Mouse (Mus musculus): ENCODE data around the gene Luzp2. TPM values are rescaled to one million over a fixed set of nuclear protein-coding genes. Genes with fewer than 3 reads are reported as not detected.
"Not testable (repeated sequence)": the region's sequence is repeated elsewhere in the genome, so short reads cannot be mapped to it uniquely, and the experiment has no call there.

Gene Luzp2
- polyA plus RNA-seq, 1 experiment from 2014 or later, result 60.2 TPM

- no peak overlapping the region for H3K4me2 ChIP-seq (ENCODE audit: low read length)
- no peak overlapping the region for H3K4me3 ChIP-seq (replicated peaks; ENCODE audit: low read depth, low read length)
- H3K9me3 ChIP-seq (ENCODE audit: control insufficient read depth, low read length), result no peaks in the 10 kb centered on the region
- H3K27ac ChIP-seq (replicated peaks; ENCODE audit: low read depth, low read length), result no peak overlapping the region
- H3K27me3 ChIP-seq (ENCODE audit: control insufficient read depth, insufficient read depth, low read length), result no peaks in the 10 kb centered on the region
- WGBS, result 84% methylated on average over 2 of the region's 2 CpGs
- DNase-seq (peak; percentile 36), ATAC-seq (ENCODE audit: low FRiP score, low TSS enrichment) (no peak)
- no peak overlapping the region for H3K9ac ChIP-seq (replicated peaks; ENCODE audit: low read length)
- no peaks in the 10 kb centered on the region for H3K36me3 ChIP-seq (ENCODE audit: control insufficient read depth, insufficient read depth, low read length)
- H3K4me1 ChIP-seq (ENCODE audit: control insufficient read depth, insufficient read depth, low read length), result no peaks in the 10 kb centered on the region
Observed at GRCm38 (mm10) chr7:54956759-54957158, 121.5 kb downstream of the Luzp2 start.

GRCm38 (mm10) chr7:54962678-54963077 is 127.4 kb downstream of the Luzp2 start:
- no peaks in the 10 kb centered on the region for H3K27me3 ChIP-seq (ENCODE audit: control insufficient read depth, insufficient read depth, low read length)
- no peaks in the 10 kb centered on the region for H3K36me3 ChIP-seq (ENCODE audit: control insufficient read depth, insufficient read depth, low read length)
- 74% methylated on average over 4 of the region's 4 CpGs for WGBS
- H3K4me3 ChIP-seq (replicated peaks; ENCODE audit: low read depth, low read length), result no peak overlapping the region
- H3K9me3 ChIP-seq (ENCODE audit: control insufficient read depth, low read length), result no peaks in the 10 kb centered on the region
- DNase-seq (peak; percentile 5), ATAC-seq (ENCODE audit: low FRiP score, low TSS enrichment) (no peak)
- no peak overlapping the region for H3K4me2 ChIP-seq (ENCODE audit: low read length)
- H3K27ac ChIP-seq (replicated peaks; ENCODE audit: low read depth, low read length), result no peak overlapping the region
- H3K9ac ChIP-seq (replicated peaks; ENCODE audit: low read length), result no peak overlapping the region
- no peaks in the 10 kb centered on the region for H3K4me1 ChIP-seq (ENCODE audit: control insufficient read depth, insufficient read depth, low read length)

GRCm38 (mm10) chr7:54977372-54977771 is 142.1 kb downstream of the Luzp2 start:
- Histone ChIP-seq H3K36me3 (ENCODE audit: control insufficient read depth, insufficient read depth, low read length) (no peaks in the 10 kb centered on the region), H3K4me3 (replicated peaks; ENCODE audit: low read depth, low read length) (no peak overlapping the region)
- peak; percentile 58; the same call in 1 of the 2 replicates for ATAC-seq (ENCODE audit: low FRiP score, low TSS enrichment)

DNA sequence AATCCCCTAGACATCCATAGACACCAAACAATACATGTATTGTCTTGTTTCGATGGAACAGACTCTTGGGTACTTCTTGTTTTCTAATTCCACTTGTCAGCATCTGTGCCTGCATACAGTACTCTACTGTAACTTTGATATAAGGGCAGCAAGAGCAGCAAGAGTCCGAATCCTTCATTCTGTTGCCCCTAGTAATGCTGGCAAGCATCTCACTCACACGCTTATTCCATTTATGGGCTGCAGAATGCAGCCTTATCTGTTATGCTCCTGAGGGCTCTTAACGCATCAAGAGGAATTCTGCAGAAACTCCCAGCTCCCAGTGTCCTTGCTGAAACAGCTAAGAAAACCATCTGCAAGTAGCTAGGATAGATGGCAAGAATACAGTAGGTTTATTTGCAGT is 145.3 kb downstream of the Luzp2 start:
- no peak for ATAC-seq (ENCODE audit: low FRiP score, low TSS enrichment)
- no peak for DNase-seq
- Histone ChIP-seq H3K36me3 (ENCODE audit: control insufficient read depth, insufficient read depth, low read length) (no peaks in the 10 kb centered on the region), H3K9me3 (ENCODE audit: control insufficient read depth, low read length) (no peaks in the 10 kb centered on the region), H3K27ac (replicated peaks; ENCODE audit: low read depth, low read length) (no peak overlapping the region), H3K4me2 (ENCODE audit: low read length) (no peak overlapping the region), H3K9ac (replicated peaks; ENCODE audit: low read length) (no peak overlapping the region), H3K4me3 (replicated peaks; ENCODE audit: low read depth, low read length) (no peak overlapping the region), H3K4me1 (ENCODE audit: control insufficient read depth, insufficient read depth, low read length) (no peaks in the 10 kb centered on the region), H3K27me3 (ENCODE audit: control insufficient read depth, insufficient read depth, low read length) (no peaks in the 10 kb centered on the region)
- 60% methylated on average over 4 of the region's 4 CpGs for WGBS

More at GRCm38 (mm10) chr7:54977372-54977771, 142.1 kb downstream of the Luzp2 start:
- no peaks in the 10 kb centered on the region for H3K27me3 ChIP-seq (ENCODE audit: control insufficient read depth, insufficient read depth, low read length)
- H3K4me1 ChIP-seq (ENCODE audit: control insufficient read depth, insufficient read depth, low read length), result no peaks in the 10 kb centered on the region
- peak; percentile 32 for DNase-seq
- H3K4me2 ChIP-seq (ENCODE audit: low read length), result no peak overlapping the region
- H3K27ac ChIP-seq (replicated peaks; ENCODE audit: low read depth, low read length), result no peak overlapping the region
- H3K9me3 ChIP-seq (ENCODE audit: control insufficient read depth, low read length), result no peaks in the 10 kb centered on the region
- no peak overlapping the region for H3K9ac ChIP-seq (replicated peaks; ENCODE audit: low read length)

- Histone ChIP-seq H3K4me2 (ENCODE audit: low read length) (no peak overlapping the region), H3K9ac (replicated peaks; ENCODE audit: low read length) (no peak overlapping the region), H3K27ac (replicated peaks; ENCODE audit: low read depth, low read length) (no peak overlapping the region), H3K4me1 (ENCODE audit: control insufficient read depth, insufficient read depth, low read length) (no peaks in the 10 kb centered on the region), H3K36me3 (ENCODE audit: control insufficient read depth, insufficient read depth, low read length) (no peaks in the 10 kb centered on the region), H3K27me3 (ENCODE audit: control insufficient read depth, insufficient read depth, low read length) (no peaks in the 10 kb centered on the region), H3K9me3 (ENCODE audit: control insufficient read depth, low read length) (no peaks in the 10 kb centered on the region), H3K4me3 (replicated peaks; ENCODE audit: low read depth, low read length) (no peak overlapping the region)
- DNase-seq, result peak; percentile 60
- 60% methylated on average over 2 of the region's 2 CpGs for WGBS
- no peak for ATAC-seq (ENCODE audit: low FRiP score, low TSS enrichment)
Observed at GRCm38 (mm10) chr7:55000397-55000796, 165.1 kb downstream of the Luzp2 start.

DNA sequence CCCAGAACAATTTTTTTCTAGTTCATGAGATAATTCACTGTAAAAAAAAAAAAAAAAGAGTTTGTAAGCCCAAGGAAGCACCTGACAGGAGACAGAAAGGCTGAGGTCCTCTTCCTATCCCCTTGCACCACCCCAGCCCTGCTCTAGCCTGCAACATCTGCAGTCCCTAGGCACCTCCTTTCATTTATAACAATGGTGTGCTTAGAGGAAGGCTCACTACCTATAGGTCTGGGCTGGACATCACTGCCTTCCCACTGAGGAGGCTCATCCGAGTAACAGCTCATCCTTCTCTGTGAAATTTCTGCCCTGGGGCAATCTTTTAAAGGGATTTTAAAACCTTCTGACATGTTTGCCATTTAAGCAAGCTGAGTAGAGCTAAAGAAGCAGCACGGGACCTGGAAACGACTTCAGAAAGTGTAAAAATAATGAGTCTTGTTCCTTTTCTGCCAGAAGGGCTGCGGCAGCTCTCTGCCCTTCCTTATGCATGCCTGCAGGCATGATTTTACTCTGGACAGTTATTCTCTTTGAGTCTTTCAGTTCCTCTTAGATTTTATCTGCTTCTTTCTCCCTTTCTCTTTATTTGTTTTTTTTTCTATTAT is 174.0 kb downstream of the Luzp2 start:
- Histone ChIP-seq H3K4me1 (ENCODE audit: control insufficient read depth, insufficient read depth, low read length) (no peaks in the 10 kb centered on the region), H3K27ac (replicated peaks; ENCODE audit: low read depth, low read length) (no peak overlapping the region), H3K27me3 (ENCODE audit: control insufficient read depth, insufficient read depth, low read length) (no peaks in the 10 kb centered on the region), H3K4me2 (ENCODE audit: low read length) (no peak overlapping the region), H3K9ac (replicated peaks; ENCODE audit: low read length) (no peak overlapping the region), H3K36me3 (ENCODE audit: control insufficient read depth, insufficient read depth, low read length) (no peaks in the 10 kb centered on the region), H3K4me3 (replicated peaks; ENCODE audit: low read depth, low read length) (no peak overlapping the region), H3K9me3 (ENCODE audit: control insufficient read depth, low read length) (no peaks in the 10 kb centered on the region)
- 37% methylated on average over 4 of the region's 4 CpGs for whole genome bisulfite sequencing
- peak; percentile 76 for DNase-seq
- ATAC-seq (ENCODE audit: low FRiP score, low TSS enrichment), result peak; percentile 76; the same call in 1 of the 2 replicates

DNA sequence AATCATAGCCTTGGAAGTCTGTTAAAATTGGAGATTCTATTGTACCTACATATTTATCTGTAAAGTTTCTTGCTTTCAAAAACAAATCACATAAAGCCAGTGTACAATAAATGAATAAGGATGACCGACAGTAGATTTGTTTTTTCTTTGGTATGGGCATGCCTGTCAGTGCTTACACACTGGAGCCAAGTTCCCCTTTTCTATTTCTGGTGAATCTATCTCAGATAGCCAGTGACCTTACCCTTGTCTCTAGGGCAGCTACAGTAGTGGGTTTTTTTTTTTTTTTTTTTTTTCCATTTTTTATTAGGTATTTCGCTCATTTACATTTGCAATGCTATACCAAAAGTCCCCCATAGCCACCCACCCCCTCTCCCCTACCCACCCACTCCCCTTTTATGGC is 298.6 kb downstream of the Luzp2 start:
- not testable (repeated sequence) for H3K9me3 ChIP-seq (ENCODE audit: control insufficient read depth, low read length)

DNA sequence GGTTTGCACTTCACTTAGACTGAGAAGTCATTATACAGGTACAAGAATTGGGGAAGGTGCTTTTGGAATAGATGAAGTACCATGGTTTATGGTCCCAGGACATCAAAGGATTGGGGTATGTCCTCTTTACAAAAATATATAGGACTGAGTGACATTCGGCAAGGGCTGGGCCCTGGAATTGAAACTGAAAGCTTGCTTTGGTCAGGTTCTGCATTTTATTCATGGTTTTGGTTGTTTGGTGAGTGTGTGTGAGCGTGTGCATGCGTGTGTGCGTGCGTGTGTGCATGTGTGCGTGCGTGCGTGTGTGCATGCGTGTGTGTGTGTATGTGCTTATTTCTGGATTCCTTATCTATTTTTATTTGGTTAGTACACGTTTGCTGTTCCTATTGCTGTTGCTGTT is 353.6 kb downstream of the Luzp2 start:
- Histone ChIP-seq H3K4me1 (ENCODE audit: control insufficient read depth, insufficient read depth, low read length) (no peaks in the 10 kb centered on the region), H3K4me2 (ENCODE audit: low read length) (no peak overlapping the region), H3K9ac (replicated peaks; ENCODE audit: low read length) (no peak overlapping the region), H3K27ac (replicated peaks; ENCODE audit: low read depth, low read length) (no peak overlapping the region), H3K4me3 (replicated peaks; ENCODE audit: low read depth, low read length) (no peak overlapping the region), H3K36me3 (ENCODE audit: control insufficient read depth, insufficient read depth, low read length) (no peaks in the 10 kb centered on the region), H3K27me3 (ENCODE audit: control insufficient read depth, insufficient read depth, low read length) (no peaks in the 10 kb centered on the region), H3K9me3 (ENCODE audit: control insufficient read depth, low read length) (no peaks in the 10 kb centered on the region)
- DNase-seq (no peak), ATAC-seq (ENCODE audit: low FRiP score, low TSS enrichment) (no peak)
- 93% methylated on average over 10 of the region's 10 CpGs for WGBS

More for the DNA sequence above, 298.6 kb downstream of the Luzp2 start:
- H3K27ac ChIP-seq (replicated peaks; ENCODE audit: low read depth, low read length); DNase-seq; H3K4me1 ChIP-seq (ENCODE audit: control insufficient read depth, insufficient read depth, low read length); H3K4me2 ChIP-seq (ENCODE audit: low read length); H3K4me3 ChIP-seq (replicated peaks; ENCODE audit: low read depth, low read length); H3K27me3 ChIP-seq (ENCODE audit: control insufficient read depth, insufficient read depth, low read length); H3K9ac ChIP-seq (replicated peaks; ENCODE audit: low read length); H3K36me3 ChIP-seq (ENCODE audit: control insufficient read depth, insufficient read depth, low read length); ATAC-seq (ENCODE audit: low FRiP score, low TSS enrichment): not testable (repeated sequence)
- 93% methylated on average over 1 of the region's 2 CpGs for whole genome bisulfite sequencing

DNA sequence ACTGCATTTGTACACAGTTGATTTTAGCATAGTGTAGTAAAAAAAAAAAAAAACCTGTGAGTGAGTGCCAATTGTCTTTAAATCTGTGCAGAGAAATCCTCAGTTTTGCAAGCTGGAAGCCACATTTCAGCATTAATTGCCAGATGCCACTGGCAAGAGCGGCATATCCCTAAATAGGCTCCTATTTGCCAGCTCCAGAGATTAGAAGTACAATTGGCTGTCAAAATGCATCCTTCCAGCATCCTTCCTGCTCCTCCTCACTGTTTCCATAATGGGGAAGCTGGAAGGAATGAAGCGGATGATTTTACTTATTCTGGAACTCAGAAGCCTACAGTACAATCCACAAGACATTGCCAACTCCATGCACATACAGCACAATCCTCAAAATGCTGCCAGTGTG is 354.2 kb downstream of the Luzp2 start:
- DNase-seq, result peak; percentile 16

More for the DNA sequence above, 354.2 kb downstream of the Luzp2 start:
- no peak overlapping the region for H3K4me2 ChIP-seq (ENCODE audit: low read length)
- ATAC-seq (ENCODE audit: low FRiP score, low TSS enrichment), result no peak
- WGBS, result 83% methylated on average over 2 of the region's 2 CpGs
- no peaks in the 10 kb centered on the region for H3K9me3 ChIP-seq (ENCODE audit: control insufficient read depth, low read length)
- H3K36me3 ChIP-seq (ENCODE audit: control insufficient read depth, insufficient read depth, low read length), result no peaks in the 10 kb centered on the region
- H3K9ac ChIP-seq (replicated peaks; ENCODE audit: low read length), result no peak overlapping the region
- H3K4me3 ChIP-seq (replicated peaks; ENCODE audit: low read depth, low read length), result no peak overlapping the region
- 0 out of 2 replicates have a peak overlapping the region, but pooled peaks have one; percentile 37 for H3K27ac ChIP-seq (replicated peaks; ENCODE audit: low read depth, low read length)
- H3K27me3 ChIP-seq (ENCODE audit: control insufficient read depth, insufficient read depth, low read length), result no peaks in the 10 kb centered on the region
- no peaks in the 10 kb centered on the region for H3K4me1 ChIP-seq (ENCODE audit: control insufficient read depth, insufficient read depth, low read length)
